Mouse (Mus musculus): ENCODE results near the gene Mrps23. TPM values are rescaled to one million over a fixed set of nuclear protein-coding genes. Genes with fewer than 3 reads are reported as not detected.

The Mrps23 gene
- total RNA-seq (2021): 100 to 1,000 TPM; 303 to 314 TPM
- polyA plus RNA-seq (2012; rRNA removed): 121 and 142 TPM in 2 replicates
- long read RNA-seq, transcript Mrps23-201 (5 exons, 1,332 nt): major isoform, 147 of 197 reads
- long read RNA-seq, transcript Mrps23-203 (5 exons, 1,404 nt): minor isoform, 34 of 197 reads
- long read RNA-seq, partial matches to known transcripts: 2 of 197 reads
- long read RNA-seq, other reads (novel, unspliced or antisense): 14 of 197 reads

- H3K4me3 ChIP-seq: peak within 1 kb of the TSS; percentile 82
- peaks cover 16% of the 10 kb centered on the region for H3K4me1 ChIP-seq (ENCODE audit: control insufficient read depth, insufficient read depth, low read length)
- H3K79me2 ChIP-seq (replicated peaks; ENCODE audit: control insufficient read depth, insufficient read depth, low read length): no peaks in the 10 kb centered on the region
- no peaks in the 10 kb centered on the region for H3K27me3 ChIP-seq (ENCODE audit: control insufficient read depth, insufficient read depth, low read length)
- peaks cover 3% of the 10 kb centered on the region; the same call in 1 of the 2 replicates for H3K36me3 ChIP-seq (ENCODE audit: control insufficient read depth, insufficient read depth, low read length)
- under 1% methylated on average over 51 of the region's 51 CpGs for WGBS
- intact Hi-C loops (cut with DNase I): loop anchor here (2.0 kb wide), 1 partner anchor 217 kb away; the partner anchor contains the start of gene Dynll2
- peak; percentile 89 for TF ChIP-seq POLR2A (IDR thresholded peaks at IDR 0.05; ENCODE audit: insufficient read depth, low read depth, low read length)
- peak; percentile 71; the same call in 1 of the 2 replicates for TF ChIP-seq EP300 (IDR thresholded peaks at IDR 0.05; ENCODE audit: insufficient read depth, low read depth, low read length)
- peak; percentile 77 for TF ChIP-seq CTCF (IDR thresholded peaks at IDR 0.05)
- peak; percentile 94 to 96 for DNase-seq
- peak within 1 kb of the TSS; percentile 97 for H3K27ac ChIP-seq
- H3K9ac ChIP-seq (ENCODE audit: low read depth, low read length): peak within 1 kb of the TSS; percentile 86
These were observed at the start of gene Mrps23 for GRCm38 (mm10) chr11:88203712-88204532. TSS of gene Mrps23 (plus strand) at chr11:88204388.

GRCm38 (mm10) chr11:88154500-88154899 is 49.7 kb upstream of the Mrps23 start:
- peaks cover 47% of the 10 kb centered on the region for H3K4me1 ChIP-seq (ENCODE audit: control insufficient read depth, insufficient read depth, low read length)
- H3K4me3 ChIP-seq: no peak overlapping the region
- H3K79me2 ChIP-seq (replicated peaks; ENCODE audit: control insufficient read depth, insufficient read depth, low read length): no peaks in the 10 kb centered on the region
- WGBS: 63% methylated on average over 8 of the region's 8 CpGs
- intact Hi-C loops (cut with DNase I): no loop called here
- peaks cover 3% of the 10 kb centered on the region; the same call in 1 of the 2 replicates for H3K36me3 ChIP-seq (ENCODE audit: control insufficient read depth, insufficient read depth, low read length)
- peak overlapping the region; percentile 99 for H3K27ac ChIP-seq
- DNase-seq: no peak
- TF ChIP-seq CTCF (IDR thresholded peaks at IDR 0.05) (no peak), EP300 (IDR thresholded peaks at IDR 0.05; ENCODE audit: insufficient read depth, low read depth, low read length) (no peak), POLR2A (IDR thresholded peaks at IDR 0.05; ENCODE audit: insufficient read depth, low read depth, low read length) (no peak)
- no peak overlapping the region for H3K9ac ChIP-seq (ENCODE audit: low read depth, low read length)
- no peaks in the 10 kb centered on the region for H3K27me3 ChIP-seq (ENCODE audit: control insufficient read depth, insufficient read depth, low read length)

GRCm38 (mm10) chr11:88155451-88155850 is 48.7 kb upstream of the Mrps23 start:
- H3K27ac ChIP-seq: peak overlapping the region; percentile 99
- no peak overlapping the region for H3K4me3 ChIP-seq
- H3K27me3 ChIP-seq (ENCODE audit: control insufficient read depth, insufficient read depth, low read length): no peaks in the 10 kb centered on the region
- DNase-seq: peak; percentile 70 to 80
- intact Hi-C loops (cut with DNase I): no loop called here
- peaks cover 3% of the 10 kb centered on the region; the same call in 1 of the 2 replicates for H3K36me3 ChIP-seq (ENCODE audit: control insufficient read depth, insufficient read depth, low read length)
- TF ChIP-seq EP300 (IDR thresholded peaks at IDR 0.05; ENCODE audit: insufficient read depth, low read depth, low read length) (0 out of 2 replicates have a peak, but pooled peaks have one; percentile 41), POLR2A (IDR thresholded peaks at IDR 0.05; ENCODE audit: insufficient read depth, low read depth, low read length) (no peak)
- peak overlapping the region; percentile 17 for H3K9ac ChIP-seq (ENCODE audit: low read depth, low read length)
- no peaks in the 10 kb centered on the region for H3K79me2 ChIP-seq (replicated peaks; ENCODE audit: control insufficient read depth, insufficient read depth, low read length)
- WGBS: 54% methylated on average over 3 of the region's 3 CpGs
- H3K4me1 ChIP-seq (ENCODE audit: control insufficient read depth, insufficient read depth, low read length): peaks cover 55% of the 10 kb centered on the region

GRCm38 (mm10) chr11:88155998-88156397 is 48.2 kb upstream of the Mrps23 start:
- intact Hi-C loops (cut with DNase I): no loop called here
- H3K36me3 ChIP-seq (ENCODE audit: control insufficient read depth, insufficient read depth, low read length): peaks cover 1% of the 10 kb centered on the region; the same call in 1 of the 2 replicates
- peak overlapping the region; percentile 4; the same call in 1 of the 2 replicates for H3K9ac ChIP-seq (ENCODE audit: low read depth, low read length)
- peaks cover 55% of the 10 kb centered on the region for H3K4me1 ChIP-seq (ENCODE audit: control insufficient read depth, insufficient read depth, low read length)
- no peak overlapping the region for H3K4me3 ChIP-seq
- no peaks in the 10 kb centered on the region for H3K79me2 ChIP-seq (replicated peaks; ENCODE audit: control insufficient read depth, insufficient read depth, low read length)
- peak overlapping the region; percentile 99 for H3K27ac ChIP-seq
- WGBS: 39% methylated on average over 8 of the region's 8 CpGs
- no peaks in the 10 kb centered on the region for H3K27me3 ChIP-seq (ENCODE audit: control insufficient read depth, insufficient read depth, low read length)
- peak in 1 of 2 experiments; percentile 37 for DNase-seq
- TF ChIP-seq CTCF (IDR thresholded peaks at IDR 0.05): no peak
- no peak for TF ChIP-seq EP300 (IDR thresholded peaks at IDR 0.05; ENCODE audit: insufficient read depth, low read depth, low read length)
- no peak for TF ChIP-seq POLR2A (IDR thresholded peaks at IDR 0.05; ENCODE audit: insufficient read depth, low read depth, low read length)

- H3K4me3 ChIP-seq: no peak overlapping the region
- TF ChIP-seq EP300 (IDR thresholded peaks at IDR 0.05; ENCODE audit: insufficient read depth, low read depth, low read length) (no peak; the same call in 1 of the 2 replicates), POLR2A (IDR thresholded peaks at IDR 0.05; ENCODE audit: insufficient read depth, low read depth, low read length) (peak; percentile 54; the same call in 1 of the 2 replicates), CTCF (IDR thresholded peaks at IDR 0.05) (no peak)
- WGBS: 36% methylated on average over 2 of the region's 2 CpGs
- intact Hi-C loops (cut with DNase I): no loop called here
- H3K36me3 ChIP-seq (ENCODE audit: control insufficient read depth, insufficient read depth, low read length): no peaks in the 10 kb centered on the region
- DNase-seq: peak; percentile 43 to 54
- no peaks in the 10 kb centered on the region for H3K79me2 ChIP-seq (replicated peaks; ENCODE audit: control insufficient read depth, insufficient read depth, low read length)
- H3K27me3 ChIP-seq (ENCODE audit: control insufficient read depth, insufficient read depth, low read length): no peaks in the 10 kb centered on the region
- peaks cover 53% of the 10 kb centered on the region for H3K4me1 ChIP-seq (ENCODE audit: control insufficient read depth, insufficient read depth, low read length)
- peak overlapping the region; percentile 99 for H3K27ac ChIP-seq
- peak overlapping the region; percentile 43; the same call in 1 of the 2 replicates for H3K9ac ChIP-seq (ENCODE audit: low read depth, low read length)
These were observed 47.8 kb upstream of the Mrps23 start for GRCm38 (mm10) chr11:88156403-88156802.
